Mouse (Mus musculus) splenic B cell, adult 2 months (primary cell): ENCODE data around the gene Ptprr.

ENCODE experiments used
- DNase-seq: peaks from one replicate; pipeline ENCODE4 v3.0.0-alpha.2; 2011; ENCODE audit warnings: low read depth, low spot score
- H3K27me3 ChIP-seq: 2 replicates; pipeline ENCODE4 v1.6.1; 2012; ENCODE audit warnings: mild to moderate bottlenecking, low read length, moderate library complexity, mixed read lengths; ENCODE audit not compliant: control insufficient read depth, poor library complexity, insufficient read depth, severe bottlenecking
- H3K36me3 ChIP-seq: 2 replicates; pipeline ENCODE4 v1.6.1; 2012; ENCODE audit warnings: mild to moderate bottlenecking, low read length, moderate library complexity, mixed read lengths; ENCODE audit not compliant: control insufficient read depth, poor library complexity, insufficient read depth, severe bottlenecking

The Ptprr gene

DNA sequence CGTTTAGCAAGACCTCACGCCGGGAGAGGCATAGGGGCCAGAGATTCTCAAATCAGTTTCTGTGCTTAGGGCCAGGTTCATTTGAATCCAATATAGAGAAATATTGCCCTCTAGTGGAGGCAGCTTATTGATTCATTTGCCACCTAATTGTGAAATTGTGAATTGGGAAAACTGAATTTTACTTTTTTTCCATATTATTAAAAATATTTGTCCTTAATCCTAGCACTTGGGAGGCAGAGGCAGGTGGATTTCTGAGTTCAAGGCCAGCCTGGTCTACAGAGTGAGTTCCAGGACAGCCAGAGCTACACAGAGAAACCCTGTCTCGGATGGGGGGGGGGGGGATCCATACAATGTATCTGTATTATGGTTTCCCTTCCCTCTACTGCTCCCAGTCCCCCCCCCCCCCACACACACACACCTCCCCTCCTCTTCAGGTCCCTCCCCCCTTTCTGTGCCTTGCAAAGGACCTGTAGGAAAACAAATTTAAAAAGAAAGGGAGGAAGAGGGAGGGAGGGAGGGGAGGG is 179.5 kb downstream of the Ptprr start:
- H3K27me3 ChIP-seq: no peaks in the 10 kb centered on the region; the same call in 1 of the 2 replicates
- peak; percentile 34 for DNase-seq
- no peaks in the 10 kb centered on the region for H3K36me3 ChIP-seq

DNA sequence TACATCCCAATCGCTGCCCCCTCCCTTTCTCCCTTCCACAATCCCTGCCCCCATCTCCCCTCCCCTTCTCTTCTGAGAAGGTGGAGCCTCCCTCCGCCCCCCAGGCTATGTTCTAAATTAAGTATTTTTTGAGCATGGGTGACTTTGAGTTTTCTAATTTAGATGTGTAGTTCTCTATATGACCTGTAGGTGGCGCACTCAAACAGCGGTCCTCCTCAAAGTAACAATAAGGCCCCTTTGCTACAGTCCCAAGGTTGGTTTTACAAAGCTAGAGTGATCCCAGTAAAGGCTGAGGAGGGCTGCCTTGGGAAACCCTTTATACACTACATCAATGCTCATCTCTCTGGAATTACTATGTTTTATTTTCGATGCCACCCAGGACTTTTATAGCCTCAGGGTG is 181.0 kb downstream of the Ptprr start:
- H3K36me3 ChIP-seq: no peaks in the 10 kb centered on the region
- DNase-seq: peak; percentile 32
- H3K27me3 ChIP-seq: no peaks in the 10 kb centered on the region; the same call in 1 of the 2 replicates

- no peaks in the 10 kb centered on the region for H3K36me3 ChIP-seq
- DNase-seq: no peak
- H3K27me3 ChIP-seq: no peaks in the 10 kb centered on the region; the same call in 1 of the 2 replicates
These were observed 183.5 kb downstream of the Ptprr start for GRCm38 (mm10) chr10:116201542-116201941.

GRCm38 (mm10) chr10:116205580-116206358 is 187.8 kb downstream of the Ptprr start:
- DNase-seq: no peak
- Histone ChIP-seq H3K27me3 (no peaks in the 10 kb centered on the region; the same call in 1 of the 2 replicates), H3K36me3 (no peaks in the 10 kb centered on the region)

- Histone ChIP-seq H3K36me3 (no peaks in the 10 kb centered on the region), H3K27me3 (no peaks in the 10 kb centered on the region; the same call in 1 of the 2 replicates)
- no peak for DNase-seq
These were observed 188.4 kb downstream of the Ptprr start for GRCm38 (mm10) chr10:116206449-116206848.

- DNase-seq: peak; percentile 51
- H3K27me3 ChIP-seq: no peaks in the 10 kb centered on the region; the same call in 1 of the 2 replicates
These were observed 190.1 kb downstream of the Ptprr start for GRCm38 (mm10) chr10:116207987-116208726.

DNA sequence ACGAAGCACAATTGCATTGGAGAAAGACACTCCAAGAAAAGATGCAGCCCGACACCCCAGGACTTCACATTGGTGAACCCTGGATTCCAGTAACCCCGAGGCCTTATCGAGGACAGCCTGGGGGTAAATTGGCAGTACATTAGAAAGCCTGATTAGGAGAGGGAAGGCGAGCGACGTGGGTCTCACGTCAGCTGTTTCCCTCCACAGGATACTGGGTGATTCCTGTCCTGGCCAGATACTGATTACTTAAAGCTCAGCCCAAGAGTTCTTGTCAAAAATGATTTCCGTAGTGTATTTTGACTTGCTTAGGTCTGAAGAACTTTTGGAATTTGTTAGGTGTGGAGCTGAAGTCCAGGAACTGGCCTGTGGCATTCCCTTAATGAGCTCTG is 190.7 kb downstream of the Ptprr start:
- no peaks in the 10 kb centered on the region for H3K36me3 ChIP-seq
- no peak for DNase-seq
- no peaks in the 10 kb centered on the region; the same call in 1 of the 2 replicates for H3K27me3 ChIP-seq

More at GRCm38 (mm10) chr10:116207987-116208726, 190.1 kb downstream of the Ptprr start:
- H3K36me3 ChIP-seq: no peaks in the 10 kb centered on the region

GRCm38 (mm10) chr10:116212127-116212526 is 194.1 kb downstream of the Ptprr start:
- H3K27me3 ChIP-seq: no peaks in the 10 kb centered on the region; the same call in 1 of the 2 replicates
- DNase-seq: no peak
- H3K36me3 ChIP-seq: no peaks in the 10 kb centered on the region

DNA sequence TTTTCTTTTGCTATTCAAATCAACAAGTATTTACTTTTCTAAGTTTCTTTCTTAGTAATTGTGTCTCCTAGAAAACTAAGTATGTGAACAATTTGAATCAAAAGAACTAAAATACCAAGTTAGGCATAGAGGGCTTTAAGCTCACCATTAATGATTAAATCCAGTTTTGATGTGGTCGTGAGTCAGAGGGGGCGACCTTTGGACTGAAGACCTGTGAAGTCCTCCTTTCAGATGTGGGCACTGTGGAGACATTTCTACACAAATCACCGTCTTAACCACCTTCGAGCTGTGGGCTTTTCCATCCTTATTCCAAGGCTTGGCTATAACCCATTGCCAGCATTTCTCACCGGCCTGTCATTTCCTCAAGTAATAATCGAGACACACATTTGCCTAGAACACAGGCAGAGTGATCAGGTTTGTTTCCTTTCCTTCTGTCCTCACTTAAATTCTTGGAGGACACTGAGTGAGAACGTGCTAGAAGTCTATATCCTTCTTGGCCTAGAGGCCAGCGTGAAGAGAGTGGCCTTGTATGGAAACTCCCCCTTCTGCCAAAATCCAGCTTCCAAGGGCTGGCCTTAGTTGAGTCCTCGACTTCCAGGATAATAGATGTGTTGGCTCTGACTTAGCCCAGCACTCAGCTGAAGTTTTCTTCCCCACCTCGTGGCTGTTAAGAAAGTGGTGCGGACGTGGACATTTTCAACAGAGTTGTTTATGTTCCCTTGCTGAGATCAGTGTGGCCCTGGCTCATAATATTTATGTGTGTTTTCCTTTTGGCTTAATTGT is 202.5 kb downstream of the Ptprr start:
- DNase-seq: no peak
- Histone ChIP-seq H3K27me3 (no peaks in the 10 kb centered on the region), H3K36me3 (no peaks in the 10 kb centered on the region)

- Histone ChIP-seq H3K27me3 (no peaks in the 10 kb centered on the region), H3K36me3 (no peaks in the 10 kb centered on the region)
- no peak for DNase-seq
These were observed 217.3 kb downstream of the Ptprr start for GRCm38 (mm10) chr10:116235299-116235698.

GRCm38 (mm10) chr10:116242200-116242599 is 224.2 kb downstream of the Ptprr start:
- DNase-seq: no peak
- Histone ChIP-seq H3K36me3 (no peaks in the 10 kb centered on the region), H3K27me3 (no peaks in the 10 kb centered on the region)

GRCm38 (mm10) chr10:116243373-116243772 is 225.4 kb downstream of the Ptprr start:
- H3K36me3 ChIP-seq: no peaks in the 10 kb centered on the region
- no peaks in the 10 kb centered on the region for H3K27me3 ChIP-seq
- no peak for DNase-seq

GRCm38 (mm10) chr10:116245632-116246031 is 227.6 kb downstream of the Ptprr start:
- DNase-seq: no peak
- Histone ChIP-seq H3K27me3 (no peaks in the 10 kb centered on the region), H3K36me3 (no peaks in the 10 kb centered on the region)

DNA sequence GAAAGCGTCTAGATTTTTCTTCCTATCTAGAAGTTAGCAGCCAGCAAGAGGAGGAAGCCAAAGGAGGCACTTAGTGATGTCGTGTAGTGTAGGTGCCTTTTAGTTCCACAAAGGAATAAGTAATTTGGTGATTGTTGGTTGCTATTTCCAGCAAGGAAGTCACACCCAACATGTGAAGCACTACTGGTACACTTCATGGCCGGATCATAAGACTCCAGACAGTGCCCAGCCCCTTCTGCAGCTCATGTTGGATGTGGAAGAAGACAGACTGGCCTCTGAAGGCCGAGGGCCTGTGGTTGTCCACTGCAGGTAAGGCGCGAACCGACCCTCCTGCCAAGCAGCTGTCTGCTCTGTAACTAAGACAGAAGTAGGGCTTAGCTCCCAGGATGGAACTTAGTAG is 234.7 kb downstream of the Ptprr start:
- no peak for DNase-seq
- no peaks in the 10 kb centered on the region for H3K27me3 ChIP-seq
- no peaks in the 10 kb centered on the region for H3K36me3 ChIP-seq
